Mouse (Mus musculus) E14TG2a.4 (cell line): ENCODE results near the gene Ccdc117.
"Not testable (repeated sequence)": the region's sequence is repeated elsewhere in the genome, so short reads cannot be mapped to it uniquely, and the experiment has no call there.

Source experiments
- H3K27me3 ChIP-seq: 2 replicates; pipeline ENCODE4 v1.6.1; 2014; ENCODE audit warnings: low read length, control low read depth; ENCODE audit not compliant: insufficient read depth
- H3K36me3 ChIP-seq: 2 replicates; pipeline ENCODE4 v1.6.1; 2014; ENCODE audit warnings: low read length, control low read depth; ENCODE audit not compliant: insufficient read depth
- H3K4me1 ChIP-seq: replicated peaks from 2 replicates; pipeline ENCODE4 v1.6.1; 2014; ENCODE audit warnings: low read depth, low read length, control low read depth
- H3K4me3 ChIP-seq: replicated peaks from 2 replicates; pipeline ENCODE4 v1.5.1; 2014; ENCODE audit warnings: mild to moderate bottlenecking, low read length
- H3K9me3 ChIP-seq: 2 replicates; pipeline ENCODE4 v1.6.1; 2014; ENCODE audit warnings: low read length, control low read depth
- CTCF ChIP-seq: conservative IDR thresholded peaks from 2 replicates; pipeline ENCODE4 v1.5.1; 2014; ENCODE audit warnings: low read length
- NANOG ChIP-seq: IDR thresholded peaks from 2 replicates; pipeline ENCODE4 v1.6.1; 2014; ENCODE audit warnings: borderline replicate concordance, low read length, mixed read lengths
- POU5F1 ChIP-seq: IDR thresholded peaks from 2 replicates; pipeline ENCODE4 v1.6.1; 2014; ENCODE audit warnings: low read length, borderline replicate concordance

Gene Ccdc117

DNA sequence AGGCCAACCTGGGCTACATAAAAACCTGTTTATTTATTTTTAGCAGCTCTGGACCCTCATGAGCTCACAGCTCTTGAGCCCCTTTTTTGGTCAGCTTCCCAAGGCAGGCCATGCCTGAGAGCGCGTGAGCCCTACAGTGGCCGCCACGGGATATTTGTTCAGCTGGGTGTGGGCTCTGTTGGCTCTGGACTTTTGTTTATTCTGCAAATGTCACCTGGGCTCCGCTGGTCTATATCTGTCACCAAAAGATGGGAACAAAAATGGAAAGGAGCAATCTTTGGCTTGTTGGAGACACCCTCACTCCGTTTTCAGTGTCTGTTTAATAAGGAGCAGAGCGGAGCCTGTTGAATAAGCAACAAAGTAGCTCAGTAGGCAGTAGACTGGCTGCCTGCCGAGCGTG, 43.6 kb downstream of the Ccdc117 start:
- H3K4me1 ChIP-seq, result peaks cover 91% of the 10 kb centered on the region
- no peaks in the 10 kb centered on the region for H3K27me3 ChIP-seq
- TF ChIP-seq CTCF, result no peak
- H3K9me3 ChIP-seq, result peaks cover 4% of the 10 kb centered on the region
- H3K4me3 ChIP-seq, result peak overlapping the region; percentile 57
- no peaks in the 10 kb centered on the region; the same call in 1 of the 2 replicates for H3K36me3 ChIP-seq

DNA sequence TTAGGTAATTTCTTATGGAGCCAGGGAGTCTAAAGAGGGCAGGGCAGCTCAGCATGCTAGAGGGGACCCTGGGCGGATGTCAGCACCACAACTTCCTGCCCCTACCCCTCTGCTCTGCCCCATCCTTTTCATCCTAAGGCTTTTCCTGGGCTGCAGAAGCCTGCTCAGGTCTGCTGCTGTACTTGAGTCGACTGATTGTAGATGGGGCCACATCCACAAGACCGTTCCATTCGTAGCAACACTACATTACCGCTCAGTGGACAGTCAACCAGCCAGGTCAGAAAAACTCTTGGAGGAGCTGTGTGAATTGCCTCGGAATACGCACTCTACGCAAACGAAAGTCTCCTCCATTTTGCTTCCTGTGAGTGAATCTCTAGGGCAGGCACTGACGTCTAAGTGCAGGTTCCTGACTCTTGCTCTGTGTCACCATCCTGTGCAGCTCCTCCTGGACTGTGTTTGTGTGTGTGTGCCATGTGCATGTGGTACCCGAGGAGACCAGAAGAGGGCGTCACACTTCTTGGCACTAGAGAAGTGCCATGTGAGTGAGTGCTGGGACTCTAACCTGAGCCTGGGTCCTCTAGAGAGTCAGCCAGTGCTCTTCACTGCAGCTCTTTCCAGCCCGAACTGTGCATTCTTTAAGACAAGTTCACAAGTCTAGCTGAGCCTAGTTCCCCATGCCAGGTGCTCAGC, 45.3 kb downstream of the Ccdc117 start:
- TF ChIP-seq NANOG (no peak), POU5F1 (no peak), CTCF (peak; percentile 30)
- H3K36me3 ChIP-seq, result no peaks in the 10 kb centered on the region
- no peaks in the 10 kb centered on the region for H3K9me3 ChIP-seq
- H3K27me3 ChIP-seq, result no peaks in the 10 kb centered on the region
- H3K4me3 ChIP-seq, result peak overlapping the region; percentile 70
- H3K4me1 ChIP-seq, result peaks cover 86% of the 10 kb centered on the region

DNA sequence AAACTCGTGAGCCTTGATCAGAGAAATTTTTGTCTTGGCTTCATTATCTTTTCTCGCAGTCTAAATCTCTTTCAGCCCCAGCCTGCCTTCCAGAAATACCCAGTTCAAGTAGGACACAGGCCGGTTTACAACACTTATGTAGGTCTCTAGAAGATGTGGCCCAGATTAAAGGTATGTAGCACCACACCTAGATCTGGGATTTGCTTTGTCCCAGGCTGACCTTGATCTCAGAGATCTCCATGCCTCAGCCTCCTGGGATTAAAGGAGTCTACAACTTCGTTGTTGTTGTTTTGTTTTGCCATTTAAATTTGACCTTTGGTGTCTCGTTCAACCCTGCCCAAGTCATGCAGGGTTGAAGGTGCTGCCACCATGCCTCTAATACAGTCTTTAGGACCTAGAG, 46.1 kb downstream of the Ccdc117 start:
- Histone ChIP-seq H3K36me3 (peaks cover 3% of the 10 kb centered on the region), H3K4me3 (peak overlapping the region; percentile 70), H3K4me1 (peaks cover 86% of the 10 kb centered on the region), H3K27me3 (no peaks in the 10 kb centered on the region), H3K9me3 (no peaks in the 10 kb centered on the region)
- TF ChIP-seq CTCF, result no peak
- TF ChIP-seq POU5F1, result no peak
- no peak; the same call in 1 of the 2 replicates for TF ChIP-seq NANOG

DNA sequence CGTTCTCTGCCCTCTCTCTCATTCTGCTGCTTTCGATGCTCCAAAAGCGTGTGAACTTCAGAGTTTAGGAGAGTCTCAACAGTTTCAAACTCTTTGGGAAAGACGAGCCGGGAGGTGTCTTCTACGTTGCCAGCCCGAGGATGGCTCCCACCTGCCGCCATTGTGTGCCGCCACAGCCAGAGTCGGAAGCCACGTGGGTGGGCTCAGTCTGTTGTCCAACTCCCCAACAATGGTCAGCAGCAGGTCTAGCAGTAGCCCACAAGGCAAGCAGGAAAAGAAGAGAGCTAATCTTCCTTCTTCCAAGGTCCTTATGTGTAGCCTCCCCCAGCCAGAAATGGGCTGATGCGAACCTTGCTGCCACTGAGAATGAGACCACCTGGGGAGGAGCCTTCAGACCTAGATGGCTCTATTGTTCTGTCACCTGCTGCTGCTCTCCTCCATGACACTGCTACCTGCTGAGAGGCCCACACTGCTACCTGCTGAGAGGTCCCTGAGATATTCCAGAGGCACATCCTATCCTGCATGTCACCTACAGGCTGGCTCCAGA, 46.6 kb downstream of the Ccdc117 start:
- Histone ChIP-seq H3K36me3 (peaks cover 6% of the 10 kb centered on the region), H3K27me3 (no peaks in the 10 kb centered on the region), H3K9me3 (no peaks in the 10 kb centered on the region), H3K4me3 (peak overlapping the region; percentile 70), H3K4me1 (peaks cover 84% of the 10 kb centered on the region)
- peak; percentile 58 for TF ChIP-seq NANOG
- TF ChIP-seq CTCF, result no peak

DNA sequence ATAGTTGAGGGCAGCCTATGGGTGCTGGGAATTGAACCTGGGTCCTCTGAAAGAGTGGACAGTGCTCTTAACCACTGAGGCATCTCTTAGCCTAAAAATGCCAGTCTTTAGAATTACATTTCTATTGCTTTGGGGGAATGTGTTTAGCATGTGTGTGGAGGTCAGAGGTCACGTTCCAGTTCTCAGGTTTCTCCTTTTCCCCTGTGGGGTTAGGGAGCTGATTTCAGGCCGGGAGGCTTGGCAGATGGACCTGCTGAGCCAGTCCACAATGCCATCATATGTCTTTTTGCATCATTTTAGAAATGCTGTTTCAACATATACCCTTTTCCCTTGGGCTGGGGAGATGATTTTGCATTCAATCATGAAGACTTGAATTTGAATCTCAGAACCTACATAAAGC, 48.1 kb downstream of the Ccdc117 start:
- Histone ChIP-seq H3K4me3 (peak overlapping the region; percentile 70), H3K9me3 (no peaks in the 10 kb centered on the region), H3K27me3 (no peaks in the 10 kb centered on the region)

DNA sequence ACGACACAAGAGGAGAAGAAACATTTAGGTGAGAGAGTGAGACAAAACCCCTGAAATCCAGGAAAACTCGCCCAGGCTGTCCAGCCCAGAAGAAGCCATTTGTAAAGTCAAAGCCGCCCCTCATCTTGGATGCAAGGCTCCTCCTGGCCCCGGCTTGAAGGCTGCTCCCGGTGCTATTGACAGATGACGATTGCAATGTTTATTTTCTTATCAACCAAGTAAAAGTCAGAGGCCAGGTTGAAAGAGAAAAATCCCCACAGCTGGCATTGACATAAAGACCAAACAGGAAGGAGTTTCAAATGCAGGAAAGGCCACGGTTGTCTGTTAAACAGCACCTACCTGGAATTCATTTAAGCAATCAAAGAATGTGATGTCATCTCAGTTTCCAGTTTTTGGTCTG, 50.1 kb downstream of the Ccdc117 start:
- peaks cover 80% of the 10 kb centered on the region for H3K4me1 ChIP-seq
- peaks cover 10% of the 10 kb centered on the region for H3K36me3 ChIP-seq
- H3K27me3 ChIP-seq, result no peaks in the 10 kb centered on the region
- no peak overlapping the region for H3K4me3 ChIP-seq
- no peaks in the 10 kb centered on the region for H3K9me3 ChIP-seq
- TF ChIP-seq NANOG (no peak), POU5F1 (no peak), CTCF (no peak)

More for the DNA sequence above, 48.1 kb downstream of the Ccdc117 start:
- H3K4me1 ChIP-seq, result peaks cover 83% of the 10 kb centered on the region
- no peak for TF ChIP-seq CTCF
- no peak for TF ChIP-seq NANOG
- TF ChIP-seq POU5F1, result no peak
- peaks cover 6% of the 10 kb centered on the region for H3K36me3 ChIP-seq

DNA sequence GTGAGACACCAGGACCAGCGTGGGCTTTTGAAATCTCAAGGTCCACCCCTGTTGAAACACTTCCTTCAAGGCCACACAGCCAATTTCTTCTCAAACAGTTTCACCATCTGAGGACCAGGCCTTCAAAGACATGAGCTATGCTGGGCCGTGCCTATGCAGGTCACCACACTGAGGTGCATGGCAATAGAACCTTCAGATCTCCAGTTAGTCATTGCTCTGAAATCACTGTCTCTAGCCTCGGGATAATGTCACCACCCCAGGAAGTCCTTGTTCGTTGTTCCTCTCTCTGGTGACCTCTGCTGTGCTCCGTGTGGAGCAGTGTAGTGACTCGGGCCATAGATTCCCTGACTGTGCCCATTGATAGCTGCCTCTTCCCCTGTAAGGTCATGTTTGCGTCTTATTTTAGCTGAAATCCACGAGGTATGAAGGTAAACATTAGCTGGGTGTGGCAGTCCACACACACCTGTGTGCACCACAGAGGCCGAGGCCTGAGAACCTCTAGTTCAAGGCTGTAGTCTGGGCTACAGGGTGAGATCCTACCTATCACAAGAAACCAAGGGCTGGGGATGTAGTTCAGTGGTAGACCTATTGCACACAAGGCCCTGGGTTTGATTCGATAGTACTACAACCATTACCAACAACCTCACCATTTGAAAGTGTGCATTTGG, 50.9 kb downstream of the Ccdc117 start:
- Histone ChIP-seq H3K27me3 (no peaks in the 10 kb centered on the region), H3K4me1 (peaks cover 80% of the 10 kb centered on the region), H3K36me3 (peaks cover 10% of the 10 kb centered on the region), H3K4me3 (no peak overlapping the region), H3K9me3 (no peaks in the 10 kb centered on the region)
- TF ChIP-seq CTCF (no peak), POU5F1 (no peak), NANOG (no peak)

DNA sequence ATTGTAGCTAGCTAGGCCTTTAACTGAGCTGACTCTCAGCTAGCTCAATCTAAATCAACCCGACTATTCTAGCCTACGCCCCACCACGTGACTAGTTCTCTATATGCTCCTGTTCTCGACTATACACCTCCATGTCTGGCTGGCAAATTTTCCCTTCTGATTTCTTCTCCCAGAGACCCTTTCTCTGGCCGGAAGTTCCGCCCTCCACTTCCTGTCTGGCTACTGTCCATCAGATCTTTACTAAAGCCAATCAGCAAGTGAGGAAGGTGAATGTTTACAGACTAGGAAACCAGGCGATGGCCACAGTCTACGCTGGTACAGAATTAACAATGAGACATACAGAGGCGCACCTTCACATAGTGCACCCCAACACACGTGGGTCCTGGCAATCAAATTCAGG, 52.6 kb downstream of the Ccdc117 start:
- Histone ChIP-seq H3K4me3 (peak overlapping the region; percentile 37), H3K4me1 (peaks cover 78% of the 10 kb centered on the region)
- not testable (repeated sequence) for H3K36me3 ChIP-seq, H3K27me3 ChIP-seq, H3K9me3 ChIP-seq
